Mouse (Mus musculus): Measurements from ENCODE around the gene Elk3.
"Not testable (repeated sequence)": the region's sequence is repeated elsewhere in the genome, so short reads cannot be mapped to it uniquely, and the experiment has no call there.

Gene Elk3

GRCm38 (mm10) chr10:93310721-93311411 is at the start of gene Elk3:
Gene Elk3, minus strand, starts transcription at chr10:93311135.
- peak; percentile 74 for DNase-seq

GRCm38 (mm10) chr10:93360623-93361022 is 49.7 kb upstream of the Elk3 start:
- no peak for DNase-seq

GRCm38 (mm10) chr10:93360190-93360589 is 49.3 kb upstream of the Elk3 start:
- not testable (repeated sequence) for DNase-seq

GRCm38 (mm10) chr10:93359339-93359863 is 48.5 kb upstream of the Elk3 start:
- DNase-seq: no peak

GRCm38 (mm10) chr10:93358878-93359277 is 47.9 kb upstream of the Elk3 start:
- no peak for DNase-seq

GRCm38 (mm10) chr10:93357162-93357561 is 46.2 kb upstream of the Elk3 start:
- no peak for DNase-seq

- DNase-seq: no peak
Measured at GRCm38 (mm10) chr10:93356122-93356521, 45.2 kb upstream of the Elk3 start.

- no peak for DNase-seq
Measured at GRCm38 (mm10) chr10:93355276-93355927, 44.5 kb upstream of the Elk3 start.

GRCm38 (mm10) chr10:93353545-93354326 is 42.8 kb upstream of the Elk3 start:
- no peak for DNase-seq

GRCm38 (mm10) chr10:93347918-93348505 is 37.1 kb upstream of the Elk3 start:
- no peak for DNase-seq

- DNase-seq: no peak
Measured at GRCm38 (mm10) chr10:93347387-93347786, 36.5 kb upstream of the Elk3 start.

GRCm38 (mm10) chr10:93346208-93346936 is 35.4 kb upstream of the Elk3 start:
- no peak for DNase-seq

- no peak for DNase-seq
Measured at GRCm38 (mm10) chr10:93345497-93345896, 34.6 kb upstream of the Elk3 start.

- no peak for DNase-seq
Measured at GRCm38 (mm10) chr10:93343469-93343868, 32.5 kb upstream of the Elk3 start.

GRCm38 (mm10) chr10:93342986-93343385 is 32.1 kb upstream of the Elk3 start:
- no peak for DNase-seq

GRCm38 (mm10) chr10:93338526-93338925 is 27.6 kb upstream of the Elk3 start:
- DNase-seq: no peak

GRCm38 (mm10) chr10:93336462-93336931 is 25.6 kb upstream of the Elk3 start:
- DNase-seq: peak; percentile 15

- peak; percentile 62 for DNase-seq
Measured at GRCm38 (mm10) chr10:93335828-93336461, 25.0 kb upstream of the Elk3 start.

GRCm38 (mm10) chr10:93335001-93335400 is 24.1 kb upstream of the Elk3 start:
- no peak for DNase-seq

- no peak for DNase-seq
Measured at GRCm38 (mm10) chr10:93333239-93333638, 22.3 kb upstream of the Elk3 start.

- DNase-seq: no peak
Measured at GRCm38 (mm10) chr10:93332261-93332809, 21.4 kb upstream of the Elk3 start.

Measured in lung, postnatal 14 days (tissue).